Mouse (Mus musculus) cerebellum, adult (tissue): ENCODE data around the gene Dusp1.
A peak's percentile ranks its signal among the peaks of the same experiment; 100 is the strongest.

Experiments used
- ATAC-seq: cut with Nextera tagmentation; 2 replicates; pipeline ENCODE4 v1.9.2; 2017; ENCODE audit warnings: mild to moderate bottlenecking, moderate library complexity, mixed read lengths; ENCODE audit not compliant: insufficient number of reproducible peaks, low FRiP score, low TSS enrichment

Gene Dusp1

GRCm38 (mm10) chr17:26564439-26564838, 2.5 kb upstream of the Dusp1 start:
- ATAC-seq: no peak

- no peak for ATAC-seq
Observed at GRCm38 (mm10) chr17:26563476-26563875, 1.5 kb upstream of the Dusp1 start.

- ATAC-seq: no peak
Observed at GRCm38 (mm10) chr17:26562292-26562691, 364 bp upstream of the Dusp1 start.

- ATAC-seq: peak; percentile 88
Observed at GRCm38 (mm10) chr17:26561290-26561640, 663 bp downstream of the Dusp1 start, which contains the start of gene Ergic1. Ergic1 (plus strand) TSS chr17:26561489.

GRCm38 (mm10) chr17:26560526-26561289, 1.2 kb downstream of the Dusp1 start:
- ATAC-seq: no peak

GRCm38 (mm10) chr17:26553033-26553432, 8.9 kb downstream of the Dusp1 start:
- no peak for ATAC-seq

- no peak for ATAC-seq
Observed at GRCm38 (mm10) chr17:26551104-26551503, 10.8 kb downstream of the Dusp1 start.

- ATAC-seq: no peak
Observed at GRCm38 (mm10) chr17:26549148-26549809, 12.6 kb downstream of the Dusp1 start.

- no peak for ATAC-seq
Observed at GRCm38 (mm10) chr17:26548566-26548965, 13.4 kb downstream of the Dusp1 start.

GRCm38 (mm10) chr17:26547771-26548170, 14.2 kb downstream of the Dusp1 start:
- no peak for ATAC-seq

- no peak for ATAC-seq
Observed at GRCm38 (mm10) chr17:26544319-26544963, 17.5 kb downstream of the Dusp1 start.

- ATAC-seq: peak; percentile 72; the same call in 1 of the 2 replicates
Observed at GRCm38 (mm10) chr17:26540083-26540482, 21.8 kb downstream of the Dusp1 start.

- no peak for ATAC-seq
Observed at GRCm38 (mm10) chr17:26537722-26538471, 24.0 kb downstream of the Dusp1 start.

GRCm38 (mm10) chr17:26535251-26536136, 26.4 kb downstream of the Dusp1 start:
- no peak for ATAC-seq

GRCm38 (mm10) chr17:26534695-26535094, 27.2 kb downstream of the Dusp1 start:
- no peak for ATAC-seq

GRCm38 (mm10) chr17:26533871-26534372, 28.0 kb downstream of the Dusp1 start:
- ATAC-seq: no peak

- ATAC-seq: no peak
Observed at GRCm38 (mm10) chr17:26532476-26533045, 29.4 kb downstream of the Dusp1 start.

- no peak for ATAC-seq
Observed at GRCm38 (mm10) chr17:26531395-26532027, 30.4 kb downstream of the Dusp1 start.
